Mouse (Mus musculus): Measurements from ENCODE around the gene Grm5.

Grm5 gene

DNA sequence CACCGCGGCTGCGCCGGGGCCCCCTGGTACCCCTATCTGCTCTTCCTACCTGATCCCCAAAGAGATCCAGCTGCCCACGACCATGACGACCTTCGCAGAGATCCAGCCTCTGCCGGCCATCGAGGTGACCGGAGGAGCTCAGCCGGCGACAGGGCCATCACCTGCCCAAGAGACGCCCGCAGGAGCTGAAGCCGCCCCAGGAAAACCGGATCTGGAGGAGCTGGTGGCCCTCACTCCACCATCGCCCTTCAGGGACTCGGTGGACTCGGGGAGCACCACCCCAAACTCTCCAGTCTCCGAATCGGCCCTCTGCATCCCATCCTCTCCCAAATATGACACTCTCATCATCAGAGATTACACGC lies 546.5 kb downstream of the Grm5 start:
- no peak for DNase-seq (ENCODE audit: inconsistent age in 2 of 2, low spot score in 1 of 2)

DNA sequence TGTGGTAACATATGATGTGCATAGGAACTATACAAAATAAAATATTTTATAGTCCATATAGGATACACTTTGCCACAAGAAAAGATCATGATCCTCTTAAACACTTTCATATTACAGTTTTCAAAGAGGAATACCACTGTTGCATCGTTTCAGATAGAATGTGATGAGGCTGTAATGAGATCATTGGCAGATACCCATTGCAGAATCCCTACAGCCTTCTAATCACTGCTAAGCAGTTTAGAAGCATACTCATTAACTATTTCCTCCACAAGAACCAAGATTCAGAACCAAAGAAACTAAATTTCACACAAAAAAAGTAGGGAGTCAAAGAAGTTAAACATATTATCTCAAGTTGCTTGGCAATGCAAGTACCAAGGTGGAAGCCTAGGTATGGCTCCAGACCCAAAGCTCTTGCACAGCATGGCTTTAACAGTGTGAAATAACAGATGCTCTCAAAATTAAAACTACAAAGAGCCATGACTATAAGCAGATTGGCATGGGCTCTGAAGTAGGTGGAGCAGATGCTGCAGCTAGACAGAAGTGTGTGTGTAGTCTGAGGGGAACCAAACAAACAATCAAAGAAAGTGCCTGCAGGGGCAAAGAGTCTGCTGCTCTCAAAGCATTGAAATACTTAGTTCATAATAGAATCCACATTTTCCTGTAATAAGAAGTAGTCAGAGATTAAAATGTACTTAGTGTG lies 575.7 kb downstream of the Grm5 start:
- no peak for DNase-seq (ENCODE audit: inconsistent age in 2 of 2, low spot score in 1 of 2)

GRCm38 (mm10) chr7:88161586-88161985 lies 577.6 kb downstream of the Grm5 start:
- DNase-seq (ENCODE audit: inconsistent age in 2 of 2, low spot score in 1 of 2), result no peak
